Mouse (Mus musculus) mouse embryonic stem cell (cell line): ENCODE data around the gene Nfyb.

Experiments
- in situ Hi-C, 2 experiments: fragments of 300-500 bp; cut with MboI; formaldehyde crosslinking; loops; 1 replicate in 1 of 2; 3 replicates in 1 of 2; pipeline ENCODE4 v1.14.3; 2019 to 2020; ENCODE audit warnings: low sequenced_read_pairs in 2 of 2, low pct_unique_long_range_greater_than_20kb in 1 of 2, mixed read lengths in 1 of 2; ENCODE audit not compliant: unreplicated experiment in 1 of 2

Nfyb gene

GRCm38 (mm10) chr10:82790504-82790903 lies 26.6 kb upstream of the Nfyb start:
- in situ Hi-C loops = loop anchor here (5.0 to 10.0 kb wide), 2 partner anchors 123 to 126 kb away; no protein-coding TSS in a partner anchor

GRCm38 (mm10) chr10:82789181-82789580 lies 25.2 kb upstream of the Nfyb start:
- in situ Hi-C loops = no loop called here

- in situ Hi-C loops = no loop called here
Measured at GRCm38 (mm10) chr10:82782472-82782871, 18.5 kb upstream of the Nfyb start.

- in situ Hi-C loops = no loop called here
Measured at GRCm38 (mm10) chr10:82780816-82781215, 16.9 kb upstream of the Nfyb start.

GRCm38 (mm10) chr10:82780322-82780721 lies 16.4 kb upstream of the Nfyb start:
- in situ Hi-C loops = no loop called here

GRCm38 (mm10) chr10:82779831-82780230 lies 15.9 kb upstream of the Nfyb start:
- in situ Hi-C loops = no loop called here

GRCm38 (mm10) chr10:82778791-82779549 lies 15.0 kb upstream of the Nfyb start:
- in situ Hi-C loops = no loop called here

GRCm38 (mm10) chr10:82777886-82778285 lies 13.9 kb upstream of the Nfyb start:
- in situ Hi-C loops = no loop called here

- in situ Hi-C loops = no loop called here
Measured at GRCm38 (mm10) chr10:82777075-82777474, 13.1 kb upstream of the Nfyb start.

GRCm38 (mm10) chr10:82774841-82775240 lies 10.9 kb upstream of the Nfyb start:
- in situ Hi-C loops = no loop called here

- in situ Hi-C loops = no loop called here
Measured at GRCm38 (mm10) chr10:82771595-82772170, 7.7 kb upstream of the Nfyb start.

- in situ Hi-C loops = no loop called here
Measured at GRCm38 (mm10) chr10:82770713-82771112, 6.8 kb upstream of the Nfyb start.

GRCm38 (mm10) chr10:82768901-82769300 lies 5.0 kb upstream of the Nfyb start:
- in situ Hi-C loops = no loop called here

- in situ Hi-C loops = no loop called here
Measured at GRCm38 (mm10) chr10:82762756-82763681, 925 bp downstream of the Nfyb start.

GRCm38 (mm10) chr10:82761037-82761811 lies 2.7 kb downstream of the Nfyb start:
- in situ Hi-C loops = no loop called here

- in situ Hi-C loops = no loop called here
Measured at GRCm38 (mm10) chr10:82759706-82760105, 4.2 kb downstream of the Nfyb start.

GRCm38 (mm10) chr10:82758878-82759277 lies 5.1 kb downstream of the Nfyb start:
- in situ Hi-C loops = no loop called here

GRCm38 (mm10) chr10:82758368-82758767 lies 5.6 kb downstream of the Nfyb start:
- in situ Hi-C loops = no loop called here
